Mouse (Mus musculus): Measurements from ENCODE around the gene Srms. TPM values are rescaled to one million over a fixed set of nuclear protein-coding genes. Genes with fewer than 3 reads are reported as not detected.

The Srms gene
- polyA plus RNA-seq, 1 experiment from 2014 or later: not detected

DNA sequence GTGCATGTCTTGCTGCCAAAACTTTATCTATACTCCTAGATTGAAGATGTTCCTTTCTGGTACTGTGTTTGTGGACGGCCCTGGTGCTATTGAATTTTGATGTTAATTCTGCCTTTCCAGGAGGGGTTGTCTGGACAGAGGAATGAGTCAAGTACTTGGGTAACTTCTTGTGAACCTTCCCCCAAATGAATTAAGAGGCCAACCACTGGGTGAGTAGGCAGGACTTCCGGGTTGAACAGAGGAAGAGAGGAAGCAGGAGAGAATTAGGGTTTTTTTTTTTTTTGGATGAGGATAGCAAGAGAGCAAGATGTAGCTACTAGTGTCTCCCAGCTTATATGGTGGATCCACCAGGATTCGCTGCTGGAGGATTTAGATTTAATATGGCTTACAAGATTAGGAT, 35.0 kb downstream of the Srms start:
- no peak for ATAC-seq
- TF ChIP-seq CTCF (IDR thresholded peaks at IDR 0.05): no peak
- in situ Hi-C loops (cut with MboI; ENCODE audit: low pct_unique_long_range_greater_than_20kb): no loop called here
- H3K27me3 ChIP-seq: peaks cover 16% of the 10 kb centered on the region
- ChIA-PET POLR2A (interaction anchor here (1.9 kb wide), 1 partner anchor 9 kb away, joined by 5 read pairs; no protein-coding TSS in a partner anchor), CTCF (no interaction called here)
- no peak for DNase-seq (ENCODE audit: low read depth, low spot score)

DNA sequence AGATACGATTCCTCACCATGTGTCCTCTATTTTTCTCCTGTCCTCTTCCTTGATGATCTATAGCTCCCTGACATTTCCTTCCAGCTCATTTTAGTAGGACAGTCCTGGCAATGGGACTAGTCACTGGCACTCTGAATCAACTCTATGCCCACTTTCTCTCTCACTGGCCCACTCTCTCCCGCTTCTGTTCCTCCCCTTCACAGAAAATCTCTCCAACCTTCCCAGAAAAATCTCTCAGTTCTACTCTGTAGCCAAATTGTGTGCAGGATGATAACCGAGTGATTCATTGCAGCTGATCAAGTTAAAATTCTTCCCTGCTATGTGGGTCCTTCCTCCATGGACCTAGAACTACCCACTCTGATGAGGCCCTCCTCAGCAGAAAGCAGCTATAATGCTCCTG, 38.3 kb downstream of the Srms start:
- DNase-seq (ENCODE audit: low read depth, low spot score): no peak
- in situ Hi-C loops (cut with MboI; ENCODE audit: low pct_unique_long_range_greater_than_20kb): no loop called here
- no peak for TF ChIP-seq CTCF (IDR thresholded peaks at IDR 0.05)
- CTCF ChIA-PET: interaction anchor here (2.8 kb wide), 1 partner anchor 12 kb away, joined by 10 read pairs; the partner anchor contains the start of gene Ppdpf
- peaks cover 8% of the 10 kb centered on the region for H3K27me3 ChIP-seq
- no peak for ATAC-seq
- POLR2A ChIA-PET: no interaction called here

DNA sequence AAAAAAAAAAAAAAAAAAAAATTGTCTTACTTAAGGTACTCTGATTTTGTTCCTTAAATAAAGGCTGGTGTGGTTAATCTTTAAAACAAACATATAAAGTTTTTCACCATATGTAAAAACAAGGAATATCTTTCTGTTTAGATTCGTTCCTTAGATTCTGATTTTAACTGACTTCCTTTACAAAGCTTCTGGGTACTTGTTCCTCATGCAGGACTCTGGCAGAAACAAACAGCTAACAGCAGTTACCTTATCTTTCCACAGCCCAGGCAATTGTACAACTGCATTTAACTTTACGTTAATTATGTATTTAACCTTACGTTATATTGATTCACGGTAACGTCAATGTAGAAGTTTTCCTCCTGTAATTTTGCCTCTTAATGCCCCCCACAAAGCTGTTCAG, 46.5 kb downstream of the Srms start:
- TF ChIP-seq CTCF (IDR thresholded peaks at IDR 0.05): no peak
- DNase-seq (ENCODE audit: low read depth, low spot score): no peak
- in situ Hi-C loops (cut with MboI; ENCODE audit: low pct_unique_long_range_greater_than_20kb): no loop called here
- no peak for ATAC-seq
- ChIA-PET POLR2A (no interaction called here), CTCF (interaction anchor here (1.5 to 1.8 kb wide), 2 partner anchors 13 to 20 kb away, joined by 4 read pairs; partner anchors contain the start of gene Ppdpf)
- peaks cover 21% of the 10 kb centered on the region for H3K27me3 ChIP-seq

DNA sequence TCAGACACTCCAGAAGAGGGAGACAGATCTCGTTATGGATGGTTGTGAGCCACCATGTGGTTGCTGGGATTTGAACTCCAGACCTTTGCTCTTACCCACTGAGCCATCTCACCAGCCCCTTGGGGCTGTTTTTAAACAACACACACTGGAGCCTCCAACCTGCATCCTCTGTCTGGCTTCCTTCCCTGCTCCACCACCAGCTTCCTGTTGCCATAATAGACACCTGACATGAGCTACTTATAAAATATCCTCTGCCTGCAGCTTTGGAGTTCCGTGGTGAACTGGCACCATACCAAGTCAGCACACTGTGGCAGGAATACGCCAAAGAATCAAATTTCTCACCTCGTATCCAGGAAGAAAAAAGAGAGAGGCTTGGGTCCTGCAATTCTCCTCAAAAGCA, 52.2 kb downstream of the Srms start:
- ChIA-PET POLR2A (no interaction called here), CTCF (no interaction called here)
- in situ Hi-C loops (cut with MboI; ENCODE audit: low pct_unique_long_range_greater_than_20kb): no loop called here
- peaks cover 22% of the 10 kb centered on the region for H3K27me3 ChIP-seq
- DNase-seq (ENCODE audit: low read depth, low spot score): no peak
- TF ChIP-seq CTCF (IDR thresholded peaks at IDR 0.05): no peak
- ATAC-seq: no peak

DNA sequence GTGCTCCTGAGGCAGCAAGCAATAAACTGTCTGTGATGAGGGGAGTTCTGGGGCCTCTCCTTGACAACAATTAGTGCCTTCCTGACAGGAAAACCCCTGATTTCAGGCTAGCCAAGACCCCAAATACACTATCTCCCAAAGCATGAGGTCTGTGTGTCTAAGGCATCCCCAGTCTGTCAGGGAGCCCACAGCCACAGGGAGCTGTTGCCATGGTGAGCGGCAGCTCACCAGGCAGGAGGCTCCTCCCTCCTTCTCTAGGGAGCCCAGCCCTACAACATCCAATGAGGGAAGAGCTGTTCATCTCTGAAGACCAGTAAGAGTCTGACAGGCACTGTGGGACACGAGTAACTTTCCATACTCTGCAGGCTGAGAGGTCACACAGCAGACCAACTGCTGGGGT, 53.2 kb downstream of the Srms start:
- in situ Hi-C loops (cut with MboI; ENCODE audit: low pct_unique_long_range_greater_than_20kb): no loop called here
- TF ChIP-seq CTCF (IDR thresholded peaks at IDR 0.05): no peak
- ChIA-PET CTCF (no interaction called here), POLR2A (interaction anchor here (0.6 kb wide), 1 partner anchor 434 kb away, joined by 3 read pairs; no protein-coding TSS in a partner anchor)
- ATAC-seq: no peak
- peaks cover 18% of the 10 kb centered on the region for H3K27me3 ChIP-seq
- no peak for DNase-seq (ENCODE audit: low read depth, low spot score)

DNA sequence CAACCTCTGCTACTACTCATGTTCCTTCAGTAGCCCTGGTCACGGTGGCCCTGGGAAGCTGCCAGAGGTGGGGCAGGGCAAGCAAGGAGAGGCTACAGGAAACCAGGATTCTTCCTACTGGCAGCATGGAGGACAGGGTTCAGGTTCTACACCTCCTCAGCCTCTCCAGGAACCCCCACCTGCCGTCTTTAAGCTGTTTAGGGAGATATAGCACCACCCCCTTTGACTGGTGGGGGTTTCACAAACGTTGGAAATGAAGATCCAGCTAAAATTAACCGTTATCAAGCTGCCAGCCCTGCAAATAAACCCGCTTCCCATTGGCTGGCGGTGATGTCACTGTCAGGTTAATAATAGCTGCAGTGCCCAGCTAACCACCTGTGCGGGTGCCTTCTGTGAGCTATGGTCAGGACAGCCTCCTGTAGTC, 53.9 kb downstream of the Srms start:
- ATAC-seq (no peak), DNase-seq (ENCODE audit: low read depth, low spot score) (no peak)
- POLR2A ChIA-PET: interaction anchor here (0.6 kb wide), 1 partner anchor 661 kb away, joined by 3 read pairs; no protein-coding TSS in a partner anchor
- H3K27me3 ChIP-seq: peaks cover 18% of the 10 kb centered on the region
- in situ Hi-C loops (cut with MboI; ENCODE audit: low pct_unique_long_range_greater_than_20kb): no loop called here
- CTCF ChIA-PET: no interaction called here
- TF ChIP-seq CTCF (IDR thresholded peaks at IDR 0.05): no peak

DNA sequence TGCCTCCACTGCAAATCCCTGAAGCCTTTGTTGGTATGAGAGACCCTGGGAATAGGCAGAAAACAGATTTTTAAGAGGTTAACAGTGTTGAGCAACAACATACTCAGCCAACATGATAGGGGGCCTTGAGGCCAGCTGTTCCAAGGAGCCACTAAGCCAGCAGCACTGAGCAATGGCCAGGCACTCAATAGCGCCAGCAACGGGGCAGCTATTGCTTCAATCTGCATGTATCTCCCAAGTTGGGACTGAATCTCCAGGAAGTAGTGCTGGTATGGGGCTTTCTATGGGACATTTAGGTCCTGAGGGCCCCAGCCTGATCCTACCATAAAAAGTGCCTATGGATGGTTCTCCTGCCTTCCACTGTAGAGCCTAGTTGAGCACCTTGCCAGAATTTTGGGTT, 54.5 kb downstream of the Srms start:
- ATAC-seq (no peak), DNase-seq (ENCODE audit: low read depth, low spot score) (no peak)
- no peak for TF ChIP-seq CTCF (IDR thresholded peaks at IDR 0.05)
- in situ Hi-C loops (cut with MboI; ENCODE audit: low pct_unique_long_range_greater_than_20kb): no loop called here
- ChIA-PET POLR2A (interaction anchor here (0.6 kb wide), 1 partner anchor 662 kb away, joined by 3 read pairs; no protein-coding TSS in a partner anchor), CTCF (no interaction called here)
- H3K27me3 ChIP-seq: peaks cover 23% of the 10 kb centered on the region

DNA sequence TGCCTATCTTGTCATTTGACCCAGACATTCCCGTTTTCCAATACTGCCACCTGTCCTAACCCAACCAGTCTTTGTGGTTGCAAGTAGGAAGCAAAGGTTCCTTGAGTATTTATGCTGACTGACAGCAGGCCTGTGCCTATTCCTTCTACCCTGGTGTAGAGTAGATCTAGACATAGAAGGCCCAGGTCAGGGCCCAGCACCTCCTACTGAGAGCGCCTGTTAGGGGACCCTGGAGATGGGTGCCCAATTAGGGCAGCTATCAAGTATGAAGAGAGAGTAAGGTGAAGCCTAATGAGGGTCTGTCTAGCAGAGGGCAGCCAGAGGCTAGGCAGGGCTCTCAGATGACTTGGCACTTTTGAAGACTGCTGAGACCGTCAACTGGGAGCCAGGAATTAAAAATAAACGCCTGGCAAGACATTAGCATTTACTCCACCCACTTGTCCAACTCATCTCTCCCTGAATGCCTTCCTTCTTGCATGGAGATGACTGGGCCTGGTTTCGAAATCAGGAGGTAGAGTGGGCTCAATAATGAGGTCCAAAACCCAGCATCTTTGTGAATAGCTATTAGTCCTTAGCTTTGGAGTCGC, 55.2 kb downstream of the Srms start:
- no peak for TF ChIP-seq CTCF (IDR thresholded peaks at IDR 0.05)
- no peak for DNase-seq (ENCODE audit: low read depth, low spot score)
- peaks cover 25% of the 10 kb centered on the region for H3K27me3 ChIP-seq
- POLR2A ChIA-PET: no interaction called here
- in situ Hi-C loops (cut with MboI; ENCODE audit: low pct_unique_long_range_greater_than_20kb): no loop called here
- CTCF ChIA-PET: no interaction called here
- no peak for ATAC-seq

DNA sequence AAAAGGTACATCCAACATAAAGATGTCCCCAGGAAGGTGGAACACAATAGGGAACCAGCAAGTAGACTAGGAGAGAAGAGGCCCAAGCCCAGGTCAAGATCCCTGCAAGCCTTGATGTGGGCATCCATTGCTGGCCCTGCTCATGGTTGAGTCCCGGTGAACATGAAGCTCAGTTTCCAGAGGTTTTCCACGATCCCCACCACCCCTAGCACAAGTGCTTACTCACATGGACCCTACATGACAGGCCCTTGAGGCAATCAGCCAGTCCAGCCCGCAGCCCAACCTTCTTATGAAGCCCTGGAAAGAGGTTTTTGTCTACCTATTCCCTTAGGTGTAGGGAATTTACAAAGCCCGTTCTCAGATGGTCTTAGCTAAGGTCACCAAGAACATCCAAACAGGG, 55.8 kb downstream of the Srms start:
- POLR2A ChIA-PET: no interaction called here
- TF ChIP-seq CTCF (IDR thresholded peaks at IDR 0.05): no peak
- H3K27me3 ChIP-seq: peaks cover 26% of the 10 kb centered on the region
- ATAC-seq: no peak
- DNase-seq (ENCODE audit: low read depth, low spot score): no peak
- CTCF ChIA-PET: no interaction called here
- in situ Hi-C loops (cut with MboI; ENCODE audit: low pct_unique_long_range_greater_than_20kb): no loop called here

DNA sequence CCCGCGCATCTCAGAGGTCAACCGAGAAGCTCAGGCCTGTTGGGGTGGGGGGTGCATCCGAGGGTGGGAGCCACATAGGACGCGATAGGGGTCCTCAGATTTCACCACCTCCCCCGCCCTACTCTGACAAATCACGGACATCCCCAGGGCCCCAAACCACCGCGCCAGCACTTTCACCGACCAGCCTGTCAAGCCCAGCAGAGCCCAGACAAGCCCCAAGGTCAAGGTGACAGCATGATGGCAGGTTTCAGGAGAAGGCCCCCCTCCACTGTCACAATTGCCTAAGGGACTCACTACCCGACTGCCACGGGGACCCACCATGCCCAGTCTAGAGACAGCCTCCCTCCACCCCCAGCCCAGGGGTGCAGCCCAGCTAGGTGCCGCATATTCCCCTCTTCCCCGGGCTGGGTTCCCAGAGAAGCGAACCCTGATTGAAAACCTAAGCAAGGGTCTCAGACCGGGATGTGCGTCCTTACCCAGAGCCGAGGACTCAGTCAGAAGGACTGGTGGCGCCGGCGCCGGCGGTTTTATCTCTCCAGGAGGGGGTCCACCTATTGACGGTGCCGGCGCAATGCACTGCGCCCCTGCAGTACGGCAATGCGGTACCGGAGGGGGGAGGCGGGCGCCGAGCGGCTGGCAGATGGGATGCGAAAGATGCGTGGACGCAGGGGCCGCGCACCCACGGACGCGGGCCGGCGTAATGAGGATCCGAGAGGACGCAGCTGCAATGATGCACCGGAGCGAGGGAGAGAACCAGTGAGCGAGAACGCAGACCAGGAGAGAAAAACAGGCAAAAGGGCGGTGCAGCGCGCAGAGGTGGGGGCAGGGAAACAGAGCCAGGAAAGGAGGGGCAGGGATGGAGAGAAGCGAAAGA, 56.5 kb downstream of the Srms start, which contains the start of gene Eef1a2:
TSS of gene Eef1a2 (minus strand) at position 767 of the 874 bp plus-strand sequence.
- DNase-seq (ENCODE audit: low read depth, low spot score) (no peak), ATAC-seq (no peak)
- TF ChIP-seq CTCF (IDR thresholded peaks at IDR 0.05): no peak
- in situ Hi-C loops (cut with MboI; ENCODE audit: low pct_unique_long_range_greater_than_20kb): no loop called here
- POLR2A ChIA-PET: no interaction called here
- CTCF ChIA-PET: no interaction called here
- H3K27me3 ChIP-seq: peaks cover 26% of the 10 kb centered on the region

DNA sequence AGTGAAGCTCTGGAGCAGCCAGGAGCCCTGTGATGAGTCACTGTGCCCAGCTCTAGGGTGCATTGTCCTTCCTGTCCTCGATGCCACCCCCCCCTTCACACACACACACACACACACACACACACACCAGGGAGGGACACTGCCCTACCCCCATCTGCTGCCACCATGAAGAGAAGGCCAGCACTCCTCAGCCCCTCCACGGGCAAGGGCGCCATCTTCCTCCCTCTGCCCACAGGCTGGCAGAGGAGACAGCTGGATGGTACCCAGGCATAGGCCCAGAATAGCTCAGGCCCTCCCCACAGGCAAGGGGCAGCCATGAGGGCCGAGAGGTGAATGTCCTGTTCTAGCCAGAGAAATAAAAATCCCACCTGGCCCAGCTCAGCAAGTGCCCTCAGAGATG, 57.2 kb downstream of the Srms start:
- ATAC-seq (no peak), DNase-seq (ENCODE audit: low read depth, low spot score) (no peak)
- CTCF ChIA-PET: no interaction called here
- no peak for TF ChIP-seq CTCF (IDR thresholded peaks at IDR 0.05)
- in situ Hi-C loops (cut with MboI; ENCODE audit: low pct_unique_long_range_greater_than_20kb): no loop called here
- peaks cover 26% of the 10 kb centered on the region for H3K27me3 ChIP-seq
- POLR2A ChIA-PET: no interaction called here

Other genes with a start within 250 kb of the Srms start
- gene Arfgap1, start 246.0 kb downstream of the Srms start, polyA plus RNA-seq (2021): 56.2 TPM
- gene Col20a1, start 226.7 kb downstream of the Srms start, polyA plus RNA-seq (2021): 0.30 TPM
- gene Chrna4, start 169.6 kb downstream of the Srms start, polyA plus RNA-seq (2021): 0.05 TPM
- 0.10 TPM for gene Kcnq2, start 77.9 kb downstream of the Srms start, polyA plus RNA-seq (2021)
- gene Eef1a2, start 56.2 kb downstream of the Srms start, polyA plus RNA-seq (2021): not detected
- gene Ppdpf, start 25.9 kb downstream of the Srms start, polyA plus RNA-seq (2021): 61.6 TPM
- gene Ptk6, start 10.4 kb downstream of the Srms start, polyA plus RNA-seq (2021): not detected
- gene Fndc11, start 6.8 kb upstream of the Srms start, polyA plus RNA-seq (2021): not detected
- 9.4 TPM for gene Helz2, start 28.8 kb upstream of the Srms start, polyA plus RNA-seq (2021)
- 21.3 TPM for gene Gmeb2, start 74.8 kb upstream of the Srms start, polyA plus RNA-seq (2021)
- gene Stmn3, start 101.3 kb upstream of the Srms start, polyA plus RNA-seq (2021): not detected
- 46.5 TPM for gene Rtel1, start 106.6 kb upstream of the Srms start, polyA plus RNA-seq (2021)
- 41.8 TPM for gene Zgpat, start 151.7 kb upstream of the Srms start, polyA plus RNA-seq (2021)
- 44.8 TPM for gene Arfrp1, start 152.2 kb upstream of the Srms start, polyA plus RNA-seq (2021)
- gene Lime1, start 166.9 kb upstream of the Srms start, polyA plus RNA-seq (2021): 22.7 TPM
- 9.4 TPM for gene Zbtb46, start 246.2 kb upstream of the Srms start, polyA plus RNA-seq (2021)

Measured in Patski (cell line).